Mouse (Mus musculus) spleen, adult 2 months (tissue): ENCODE measurements around the gene Prps2.

ENCODE experiments used
- CTCF ChIP-seq: fragments of 200-500 bp; IDR thresholded peaks from 2 replicates; pipeline ENCODE4 v1.5.1; 2011; ENCODE audit warnings: mild to moderate bottlenecking, inconsistent platforms; ENCODE audit not compliant: insufficient read depth, insufficient read length, insufficient replicate concordance; ENCODE audit errors: extremely low read depth
- POLR2A ChIP-seq: fragments of 200-500 bp; IDR thresholded peaks from 2 replicates; pipeline ENCODE4 v1.6.1; 2011; ENCODE audit warnings: low read depth, low read length, inconsistent platforms

DNA sequence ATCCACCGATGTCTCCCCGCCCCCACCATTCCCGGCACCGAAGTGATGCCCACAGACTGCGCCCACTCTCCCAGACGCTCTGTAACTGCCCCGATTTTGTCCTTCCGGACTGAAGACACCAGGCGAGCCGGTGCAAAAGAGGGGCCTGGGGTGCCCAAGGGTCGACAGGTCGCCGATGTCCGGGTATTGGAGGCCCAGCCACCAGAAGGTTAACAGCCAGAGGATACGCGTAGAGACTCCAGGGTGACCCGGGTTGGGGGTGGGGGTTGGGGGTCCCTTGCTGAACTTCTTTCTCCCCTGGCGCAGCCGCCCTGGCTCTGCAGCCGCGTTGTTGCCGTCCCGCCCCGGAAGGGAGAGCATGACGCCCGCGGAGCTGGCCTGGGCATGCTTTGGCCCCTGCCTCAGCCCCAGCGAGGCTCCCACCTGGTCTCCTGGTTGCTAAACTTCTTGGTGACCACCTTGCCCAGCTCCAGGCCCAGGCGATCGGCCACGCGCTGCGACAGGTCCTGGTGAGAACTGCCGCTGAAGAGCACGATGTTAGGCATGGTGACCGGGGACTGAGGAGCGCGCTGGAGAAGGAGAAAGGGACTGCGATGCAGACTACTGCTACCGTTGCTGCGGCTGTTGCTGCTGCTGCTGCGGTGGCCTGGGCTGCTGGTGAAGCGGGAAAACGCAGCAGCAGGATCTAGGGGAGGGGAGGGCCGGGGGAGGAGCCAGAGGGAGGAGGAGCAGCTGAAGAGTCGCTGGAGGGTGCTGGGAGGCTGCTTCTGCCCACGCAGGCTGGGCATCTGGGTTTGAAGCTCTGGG, at the start of gene Prps2:
- TF ChIP-seq CTCF = no peak
- 0 out of 2 replicates have a peak, but pooled peaks have one; percentile 11 for TF ChIP-seq POLR2A
